Mouse (Mus musculus): ENCODE data around the gene Asl.

GRCm38 (mm10) chr5:130019461-130019860, 9.6 kb downstream of the Asl start:
- TF ChIP-seq CTCF (IDR thresholded peaks at IDR 0.05; ENCODE audit: insufficient read depth, low read depth, low read length) (no peak), POLR2A (IDR thresholded peaks at IDR 0.05; ENCODE audit: insufficient read depth, low read depth, low read length) (no peak)

Measured in olfactory bulb, adult 2 months (tissue).